Mouse (Mus musculus) spleen, adult 2 months (tissue): ENCODE data around the gene Ndst2.

Source experiments
- CTCF ChIP-seq: fragments of 200-500 bp; IDR thresholded peaks from 2 replicates; pipeline ENCODE4 v1.5.1; 2011; ENCODE audit warnings: mild to moderate bottlenecking, inconsistent platforms; ENCODE audit not compliant: insufficient read depth, insufficient read length, insufficient replicate concordance; ENCODE audit errors: extremely low read depth
- POLR2A ChIP-seq: fragments of 200-500 bp; IDR thresholded peaks from 2 replicates; pipeline ENCODE4 v1.6.1; 2011; ENCODE audit warnings: low read depth, low read length, inconsistent platforms

GRCm38 (mm10) chr14:20694185-20694883, 40.0 kb downstream of the Ndst2 start:
- no peak for TF ChIP-seq POLR2A
- no peak for TF ChIP-seq CTCF
